Mouse (Mus musculus) left cerebral cortex, adult 6 months (tissue): Measurements from ENCODE around the gene Olfr166. TPM values are rescaled to one million over a fixed set of nuclear protein-coding genes. Genes with fewer than 3 reads are reported as not detected.

ENCODE experiments used
- long read RNA-seq, 2 experiments: library from polyadenylated mRNA; unstranded; transcript quantifications; one replicate each; pipeline ENCODE4 v2.0.0; 2019 to 2020
- polyA plus RNA-seq: library from polyadenylated mRNA; unstranded; fragments of <200 nt; fragmentation: Nextera tagmentation; gene quantifications from 2 replicates; pipeline ENCODE4 v1.2.3, GENCODE M21; 2021

Olfr166 gene
- polyA plus RNA-seq, result not detected in 2 replicates
- long read RNA-seq, experiment 1, result 0 reads
- long read RNA-seq, experiment 2, result 0 reads

DNA sequence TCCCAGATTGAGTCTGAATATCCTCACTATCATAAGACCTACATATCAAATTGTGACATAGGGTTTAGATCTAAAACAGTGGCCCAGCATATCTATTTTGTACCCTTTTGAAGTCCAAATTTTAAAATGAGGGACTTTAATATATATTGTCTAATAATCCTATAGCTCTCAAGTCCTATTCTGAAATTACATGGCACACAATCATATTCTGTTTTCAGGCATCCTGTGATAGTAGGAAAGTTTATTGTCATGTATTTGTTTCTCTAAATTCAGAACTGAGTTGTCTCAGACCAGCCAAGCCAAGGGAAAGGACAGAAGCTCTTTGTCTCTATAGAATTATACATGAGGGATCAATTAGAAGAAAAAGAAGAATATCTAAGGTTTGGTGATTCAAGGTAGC is at the start of gene Olfr166:
Gene Olfr166 (plus strand): TSS at position 301 of the 400 bp plus-strand sequence.

DNA sequence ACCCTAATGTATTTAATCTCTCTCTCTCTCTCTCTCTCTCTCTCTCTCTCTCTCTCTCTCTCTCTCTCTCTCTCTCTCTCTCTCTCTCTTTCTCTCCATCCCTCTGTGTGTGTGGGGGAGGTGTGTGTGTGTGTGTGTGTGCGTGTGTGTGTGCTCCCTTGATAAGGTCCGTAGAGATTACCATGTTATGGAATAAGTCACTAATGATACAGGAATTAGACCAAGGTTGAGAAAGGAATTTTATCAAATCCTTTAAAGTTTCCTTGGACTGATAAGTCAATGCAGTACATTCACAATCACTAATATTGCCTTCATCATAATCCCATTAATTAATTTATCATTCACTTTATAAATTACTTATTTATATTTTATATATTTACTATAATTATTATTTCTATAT is 38.7 kb downstream of the Olfr166 start, which contains the start of gene Olfr167:
Gene Olfr167 (minus strand): TSS at position 101 of the 400 bp plus-strand sequence.

DNA sequence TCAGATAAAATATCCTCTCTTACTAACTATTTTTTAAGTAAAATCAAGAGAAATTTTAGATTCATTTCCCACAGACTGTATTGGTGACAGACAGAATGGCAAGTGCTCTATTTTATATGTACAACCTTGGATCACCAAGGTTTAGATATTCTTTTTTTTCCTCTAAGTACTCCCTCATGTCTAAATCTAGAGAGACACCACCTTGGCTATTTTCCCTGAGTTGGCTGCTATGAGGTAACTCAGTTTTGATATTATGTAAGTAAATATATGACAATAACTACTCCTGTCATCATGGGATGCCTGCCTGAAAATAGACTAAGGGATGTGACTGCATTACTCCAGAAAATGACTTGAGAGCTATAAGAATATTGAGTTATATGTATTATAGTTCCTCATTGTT is 52.0 kb downstream of the Olfr166 start, which contains the start of gene Olfr168:
Gene Olfr168 (minus strand): TSS at position 101 of the 400 bp plus-strand sequence.

Other genes with a start within 250 kb of the Olfr166 start
- not detected in 2 replicates for gene Olfr164, start 169.6 kb upstream of the Olfr166 start, polyA plus RNA-seq
- not detected in 2 replicates for gene Olfr165, start 60.6 kb upstream of the Olfr166 start, polyA plus RNA-seq
- gene Olfr167, start 38.6 kb downstream of the Olfr166 start, polyA plus RNA-seq, result not detected in 2 replicates
- gene Olfr168, start 51.9 kb downstream of the Olfr166 start, polyA plus RNA-seq, result not detected in 2 replicates
- gene Olfr169, start 88.1 kb downstream of the Olfr166 start, polyA plus RNA-seq, result not detected in 2 replicates
- not detected in 2 replicates for gene Olfr170, start 128.2 kb downstream of the Olfr166 start, polyA plus RNA-seq
- not detected in 2 replicates for gene Olfr171, start 146.2 kb downstream of the Olfr166 start, polyA plus RNA-seq
- not detected in 2 replicates for gene Lamp3, start 222.7 kb downstream of the Olfr166 start, polyA plus RNA-seq